Mouse (Mus musculus) kidney, postnatal 14 days (tissue): ENCODE results near the gene Coq3.

Experiments
- DNase-seq: peaks from one replicate; pipeline ENCODE4 v3.0.0; 2022; ENCODE audit warnings: mixed read lengths

Gene Coq3

DNA sequence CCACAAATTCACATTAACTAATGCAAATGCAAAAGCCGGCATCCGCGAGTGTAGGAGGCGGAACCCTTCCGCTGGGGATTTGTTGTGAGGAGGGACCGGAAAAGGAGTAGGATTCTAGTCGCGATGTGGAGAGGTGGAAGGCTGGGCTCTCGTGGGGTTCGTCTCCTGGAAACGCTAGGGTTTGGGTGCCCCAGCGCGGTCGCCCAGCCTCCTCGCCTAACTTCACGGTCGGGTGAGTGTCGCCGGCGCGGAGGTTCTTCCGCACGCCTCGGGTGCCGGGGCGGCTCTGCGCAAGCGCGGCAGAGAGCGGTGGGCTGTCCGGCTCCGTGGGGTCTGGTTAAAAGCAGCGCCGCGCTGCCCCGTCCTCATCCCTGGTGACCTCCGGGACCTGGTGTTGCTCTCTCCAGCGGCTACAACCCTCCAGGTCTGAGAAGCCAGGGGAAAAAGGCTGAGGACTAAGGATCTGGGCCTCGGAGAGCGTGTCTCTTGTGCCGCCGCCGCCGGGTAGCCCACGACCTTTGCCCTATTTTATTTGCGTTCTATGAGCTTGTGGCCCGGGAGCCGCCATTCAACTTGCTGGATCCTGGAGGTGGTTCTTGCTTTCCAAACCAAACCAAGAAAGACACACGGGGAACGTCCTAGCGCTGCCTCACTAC lies at the start of gene Coq3:
Coq3 (plus strand) TSS at position 109 of the 656 bp plus-strand sequence.
- DNase-seq, result peak; percentile 89

DNA sequence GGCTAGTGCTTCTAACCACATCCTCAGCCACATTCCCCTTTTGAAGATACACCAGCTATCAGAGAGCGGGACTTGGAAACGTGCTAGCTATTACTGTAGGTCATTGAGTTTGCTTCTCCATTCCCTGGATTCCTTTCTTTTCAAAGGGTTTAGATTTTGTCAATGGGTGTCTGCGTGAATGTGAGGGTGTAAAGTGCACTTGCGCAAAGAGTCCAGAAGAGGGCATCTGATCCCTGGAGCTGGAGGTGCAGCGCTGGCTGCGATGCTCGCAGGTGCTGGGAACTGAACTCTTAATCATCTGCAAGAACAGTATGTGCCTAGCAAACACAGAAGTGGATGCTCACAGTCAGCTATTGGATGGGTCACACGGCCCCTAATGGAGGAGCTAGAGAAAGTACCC lies 46.6 kb upstream of the Coq3 start:
- DNase-seq, result no peak

DNA sequence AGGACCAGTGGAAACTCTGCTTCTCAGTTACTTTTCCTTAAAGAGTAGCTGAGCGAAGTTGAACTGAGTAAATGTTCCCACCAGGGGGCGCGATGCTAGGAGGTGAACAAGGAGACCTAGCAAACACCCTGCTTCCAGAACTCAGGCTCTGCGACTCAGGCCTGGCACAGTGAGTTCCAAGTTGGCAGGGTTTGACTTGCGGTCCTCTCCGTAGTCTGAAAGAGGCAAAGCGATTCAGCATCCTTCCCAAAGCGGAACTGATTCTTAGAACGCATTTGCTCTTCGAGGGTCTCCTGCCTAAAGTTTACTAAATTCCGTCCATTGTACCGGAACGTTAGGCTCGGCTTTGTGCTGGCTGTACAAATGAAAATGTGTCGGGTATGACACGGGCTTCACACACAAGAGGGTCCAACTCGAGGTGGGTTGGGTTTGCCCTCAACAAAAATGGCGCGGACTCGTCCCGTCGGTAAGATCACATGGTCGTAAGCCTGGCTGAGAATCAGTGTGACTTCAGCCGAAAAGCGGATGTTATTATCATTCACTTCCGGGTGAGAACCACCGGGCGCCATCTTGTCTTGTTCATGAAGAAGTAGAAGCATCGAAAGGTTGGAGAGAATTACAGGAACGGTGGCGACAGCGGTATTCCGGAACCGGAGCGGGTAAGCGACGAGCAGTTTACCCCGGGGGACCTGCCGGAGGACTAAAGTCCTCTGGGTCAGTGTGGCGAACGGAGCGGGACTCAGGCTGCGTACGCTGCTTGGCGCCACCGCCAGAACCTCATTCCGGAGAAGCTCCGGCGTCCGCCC lies 31.8 kb upstream of the Coq3 start, which contains the start of gene Pnisr:
Pnisr (plus strand) TSS at position 103 of the 806 bp plus-strand sequence.
- DNase-seq, result peak; percentile 96

DNA sequence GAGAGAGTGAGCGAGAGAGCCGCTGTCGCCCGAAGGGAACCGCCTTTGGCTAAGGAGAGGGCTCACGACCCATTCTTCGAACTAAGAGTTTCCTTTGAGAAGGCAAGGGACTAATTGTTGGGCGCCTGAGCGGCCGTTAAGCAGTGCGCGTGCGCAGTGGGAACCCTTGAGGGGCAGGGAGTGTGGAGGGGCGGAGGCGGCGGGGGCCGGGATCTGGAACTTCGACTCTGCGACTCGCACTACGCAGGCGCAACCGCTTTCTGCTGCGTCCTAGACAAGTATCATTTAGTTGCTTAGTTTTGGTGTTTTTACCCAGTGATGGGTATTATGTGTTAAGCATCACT lies 31.2 kb upstream of the Coq3 start:
- DNase-seq, result peak; percentile 93

DNA sequence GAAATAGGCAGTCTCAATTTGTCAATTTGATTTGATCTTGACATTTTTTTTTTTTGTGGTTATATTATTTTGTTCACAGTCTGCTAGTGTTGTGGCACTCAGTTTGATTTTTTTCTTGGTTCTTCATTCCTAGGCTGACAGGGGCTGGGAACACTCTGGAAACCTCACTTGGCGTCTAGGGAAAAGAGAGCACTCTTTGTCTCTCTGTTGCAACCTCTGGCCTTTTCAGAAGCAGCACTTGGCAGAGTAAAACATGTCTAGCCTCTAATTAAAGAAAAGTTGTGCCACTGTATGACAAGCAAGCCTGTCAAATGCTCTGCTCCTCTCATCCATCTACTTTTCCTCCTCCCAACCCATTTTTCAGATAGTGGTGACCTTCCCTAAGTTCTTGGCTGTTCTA lies 22.0 kb upstream of the Coq3 start:
- no peak for DNase-seq

DNA sequence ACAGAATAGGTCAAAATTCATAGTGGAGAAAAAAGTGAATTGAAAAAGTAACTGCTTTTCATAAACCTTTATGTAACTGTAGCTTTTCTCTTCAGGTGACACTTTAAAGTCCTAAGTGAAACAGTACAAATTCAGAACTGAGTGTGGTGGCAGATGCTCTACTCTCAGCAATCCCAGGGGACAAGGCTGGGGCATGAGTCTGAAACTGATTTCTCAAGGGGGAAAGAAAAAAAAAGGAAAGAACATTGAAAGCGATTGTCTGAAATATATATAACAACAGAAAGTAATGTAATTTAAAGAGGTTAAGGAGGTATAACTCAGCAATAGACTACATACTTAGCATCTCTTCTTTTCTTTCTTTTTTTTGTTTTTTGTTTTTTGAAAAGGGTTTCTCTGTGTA lies 14.2 kb upstream of the Coq3 start:
- DNase-seq, result no peak

DNA sequence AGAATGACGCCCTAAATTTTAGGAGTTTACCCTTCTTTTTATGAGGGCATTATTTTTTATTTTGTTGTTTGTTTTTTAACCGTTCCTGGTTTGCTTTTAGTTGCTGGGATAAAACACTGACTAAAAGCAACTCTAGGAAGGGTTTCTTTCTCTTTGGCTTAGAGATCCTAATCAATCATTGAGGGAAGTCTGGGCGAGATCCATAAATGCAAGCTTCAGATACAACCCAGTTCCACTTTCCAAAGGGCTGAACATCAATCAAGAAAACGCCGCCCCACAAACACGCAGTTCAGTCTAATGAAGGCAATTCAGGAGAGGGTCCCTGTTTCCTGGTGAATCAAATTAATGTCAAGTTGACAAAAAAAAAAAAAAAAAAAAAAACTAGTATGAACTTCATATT lies 697 bp upstream of the Coq3 start:
- no peak for DNase-seq

DNA sequence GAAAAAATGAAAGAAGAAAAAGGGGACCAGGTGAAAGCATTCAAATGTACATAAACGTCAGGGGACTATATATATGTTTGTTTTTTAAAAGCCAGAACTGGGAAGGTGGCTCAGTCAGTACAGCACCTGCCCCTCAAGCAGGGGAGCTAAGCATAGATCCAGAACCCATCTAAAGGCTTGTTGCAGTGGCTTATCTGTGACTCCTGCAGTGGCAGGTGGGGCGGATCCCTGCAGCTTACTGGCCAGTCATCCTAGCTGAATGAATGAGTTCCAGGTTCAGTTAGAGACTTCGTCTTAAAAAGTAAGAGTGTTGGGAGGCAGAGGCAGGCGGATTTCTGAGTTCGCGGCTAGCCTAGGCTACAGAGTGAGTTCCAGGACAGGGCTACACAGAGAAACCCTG lies 3.3 kb downstream of the Coq3 start:
- DNase-seq, result no peak

DNA sequence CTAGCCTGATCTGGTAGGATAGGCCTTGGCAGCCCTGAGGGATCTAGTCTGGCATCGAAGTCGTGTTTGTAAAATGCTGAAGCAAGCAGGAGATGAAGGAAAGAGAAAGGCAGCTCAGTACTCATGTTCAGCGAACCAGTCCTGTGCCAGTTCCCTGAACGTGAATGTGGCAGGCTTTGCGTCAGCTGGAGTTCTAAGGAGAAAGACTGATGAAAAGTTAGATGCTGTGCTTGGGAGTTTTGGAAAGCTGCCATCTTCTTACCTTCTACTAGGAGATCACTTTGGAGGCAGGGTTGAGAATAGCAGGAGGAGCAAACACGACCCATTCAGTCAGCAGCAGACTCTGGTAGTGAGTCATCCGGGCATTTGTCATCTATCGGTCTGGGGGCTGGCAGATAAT lies 6.4 kb downstream of the Coq3 start:
- DNase-seq, result no peak

DNA sequence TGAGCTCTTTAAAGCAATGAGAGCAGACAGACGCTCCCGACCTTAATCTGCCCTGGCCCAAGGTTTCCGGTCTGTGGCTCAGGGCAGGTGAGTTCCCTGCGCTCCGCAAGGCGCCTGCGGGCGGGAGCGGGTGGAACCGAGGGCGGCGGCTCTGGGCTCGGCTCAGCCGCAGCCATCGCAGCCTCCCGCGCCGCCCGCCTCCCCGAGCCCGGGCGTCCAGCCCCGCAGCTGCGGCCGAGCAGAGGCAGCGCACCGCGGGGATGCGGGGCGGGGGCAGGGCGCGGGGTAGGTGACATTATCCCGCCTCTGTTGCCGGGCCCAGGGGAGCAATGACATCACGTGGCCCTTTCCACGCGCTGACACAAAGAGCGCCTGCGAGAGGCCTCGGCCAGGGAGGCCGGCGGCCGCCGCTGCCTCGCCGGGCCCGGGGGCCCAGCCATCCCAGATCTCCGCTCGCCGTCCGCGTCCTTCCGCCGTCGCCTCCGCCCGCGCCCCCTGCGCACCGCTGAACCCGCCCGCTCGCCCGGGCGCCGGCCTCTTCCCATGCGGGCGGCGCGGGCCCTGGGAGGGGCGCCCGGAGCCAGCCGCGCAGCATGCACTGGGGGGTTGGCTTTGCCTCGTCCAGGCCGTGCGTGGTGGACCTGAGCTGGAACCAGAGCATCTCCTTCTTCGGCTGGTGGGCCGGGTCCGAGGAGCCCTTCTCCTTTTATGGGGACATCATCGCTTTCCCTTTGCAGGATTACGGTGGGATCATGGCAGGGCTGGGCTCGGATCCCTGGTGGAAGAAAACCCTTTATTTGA lies 51.7 kb downstream of the Coq3 start, which contains the start of gene Faxc:
Faxc (plus strand) TSS at position 359 of the 801 bp plus-strand sequence.
- DNase-seq, result peak; percentile 41

DNA sequence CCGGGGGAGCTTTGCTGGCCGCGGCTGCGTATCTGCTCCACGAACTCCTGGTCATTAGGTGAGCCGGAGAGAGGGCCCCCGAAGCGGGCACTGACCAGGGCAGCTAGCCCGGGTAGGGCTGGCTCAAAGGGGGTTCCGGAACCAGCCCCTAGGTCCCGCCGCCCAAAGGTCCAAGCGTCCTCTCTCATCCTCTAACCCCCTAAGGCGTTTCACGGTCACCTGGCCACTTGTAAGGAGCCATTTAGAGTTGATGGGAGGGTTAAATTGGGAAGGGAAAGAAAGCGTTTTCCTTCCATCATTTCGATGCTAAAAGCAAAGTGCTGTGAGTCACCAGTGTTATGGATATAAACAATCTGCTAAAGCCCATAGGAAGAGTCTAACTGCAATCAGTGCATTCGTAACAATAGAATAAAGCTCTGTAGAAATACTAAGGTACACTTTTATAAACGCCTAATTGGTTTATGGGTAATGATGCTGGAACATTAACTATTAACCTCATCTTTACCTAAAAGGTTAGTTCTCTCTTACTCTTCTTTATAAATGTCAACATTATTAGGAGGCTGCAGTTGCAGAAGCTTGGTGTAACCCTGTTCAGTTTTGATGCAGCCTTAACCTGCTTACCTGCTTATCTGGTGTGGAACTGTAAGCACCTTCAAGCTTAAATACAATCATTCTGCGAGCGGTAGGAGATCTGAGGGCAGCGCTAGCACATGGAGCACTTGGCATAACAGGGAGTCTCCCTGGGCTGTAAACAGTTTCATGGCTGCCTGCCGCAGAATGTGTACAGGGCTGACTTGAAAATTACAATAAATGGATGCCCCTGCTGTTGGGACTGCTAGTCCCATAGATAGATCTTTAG lies 52.5 kb downstream of the Coq3 start:
- DNase-seq, result peak; percentile 4

DNA sequence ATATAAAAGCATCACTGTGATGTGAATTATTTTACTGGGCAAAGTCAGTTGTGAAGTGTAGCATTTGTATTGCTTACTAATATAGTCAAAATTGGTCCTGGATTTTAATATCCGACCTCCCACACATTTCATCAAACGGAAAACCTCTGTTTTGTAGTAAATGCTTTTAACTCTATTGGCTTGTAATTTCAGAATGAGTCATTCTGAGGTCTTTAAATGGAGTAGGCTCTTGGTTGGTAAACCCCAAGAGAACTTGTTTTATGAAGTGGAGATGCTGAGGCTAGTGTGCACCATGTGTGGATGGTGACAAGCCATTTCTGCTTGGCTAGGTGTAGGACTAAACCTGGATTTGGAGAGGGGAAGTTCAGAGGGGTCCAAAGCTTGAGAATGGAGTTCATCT lies 55.9 kb downstream of the Coq3 start:
- no peak for DNase-seq

DNA sequence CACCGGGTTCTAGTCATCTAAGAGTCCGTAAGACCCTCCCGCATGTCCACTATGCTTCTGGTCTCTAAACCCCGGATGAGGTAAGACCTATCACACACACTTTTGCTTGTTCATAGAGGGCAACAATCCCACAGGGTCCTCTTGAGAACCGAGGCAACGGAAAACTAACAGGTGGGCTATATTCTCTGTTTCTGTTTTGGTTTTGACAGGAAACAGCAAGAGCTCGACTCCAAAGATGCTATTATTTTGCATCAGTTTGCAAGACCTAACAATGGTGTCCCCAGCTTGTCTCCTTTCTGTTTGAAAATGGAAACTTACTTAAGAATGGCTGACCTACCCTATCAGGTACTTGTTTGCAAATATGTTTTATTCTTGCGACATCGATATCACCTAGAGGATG lies 57.0 kb downstream of the Coq3 start:
- DNase-seq, result no peak

DNA sequence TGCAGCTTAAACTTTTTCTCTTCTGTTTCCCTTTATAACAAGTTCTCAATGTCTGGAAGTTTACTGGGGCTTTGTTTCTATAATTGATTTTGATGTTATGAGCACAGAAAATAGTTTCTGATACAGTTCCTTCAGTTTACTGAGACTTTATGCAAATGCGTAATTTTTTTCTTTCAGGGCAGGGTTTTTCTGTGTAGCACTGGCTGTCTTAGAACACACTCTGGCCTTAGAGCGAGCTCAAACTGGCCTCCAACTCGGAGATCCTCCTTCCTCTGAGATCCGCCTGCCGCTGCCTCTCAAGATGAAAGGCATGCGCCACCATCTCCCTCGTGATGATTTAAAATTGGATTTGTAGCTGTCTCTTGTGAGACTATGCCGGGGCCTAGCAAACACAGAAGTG lies 58.4 kb downstream of the Coq3 start:
- DNase-seq, result no peak

DNA sequence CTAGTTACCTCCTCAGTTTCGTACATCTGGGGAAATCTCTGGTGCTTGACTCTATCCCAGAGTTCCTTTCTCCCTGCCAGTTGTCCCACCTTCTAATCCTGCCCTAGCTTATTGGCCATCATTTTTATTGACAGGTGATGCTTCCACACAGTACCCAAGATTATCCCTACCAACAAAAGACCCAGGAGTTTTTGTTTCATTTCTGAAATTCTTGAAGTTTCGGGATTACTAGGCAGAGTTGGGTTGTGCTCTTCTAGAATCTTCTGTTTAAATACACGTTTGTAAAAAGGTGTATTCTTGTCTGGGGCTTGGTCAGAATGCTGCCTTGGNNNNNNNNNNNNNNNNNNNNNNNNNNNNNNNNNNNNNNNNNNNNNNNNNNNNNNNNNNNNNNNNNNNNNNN lies 65.2 kb downstream of the Coq3 start:
- no peak for DNase-seq

DNA sequence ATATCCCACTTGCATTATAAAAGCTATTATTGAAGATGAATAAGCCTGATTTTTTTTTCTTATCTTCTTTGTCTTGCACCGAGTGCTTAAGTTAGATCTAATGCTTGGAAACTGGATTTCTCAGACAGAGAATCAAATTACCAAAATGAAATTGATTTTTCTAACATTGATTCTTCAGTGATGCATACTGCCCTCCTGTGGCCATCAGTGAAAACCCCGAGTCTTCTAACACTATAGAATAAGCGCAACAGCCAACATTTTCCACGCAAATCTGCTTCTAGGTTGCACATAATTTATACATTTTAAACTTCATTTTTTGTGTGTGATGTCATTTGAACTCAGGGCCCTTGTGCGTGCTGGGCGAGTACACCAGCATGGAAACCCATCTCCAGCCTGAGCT lies 72.0 kb downstream of the Coq3 start:
- peak; percentile 16 for DNase-seq

DNA sequence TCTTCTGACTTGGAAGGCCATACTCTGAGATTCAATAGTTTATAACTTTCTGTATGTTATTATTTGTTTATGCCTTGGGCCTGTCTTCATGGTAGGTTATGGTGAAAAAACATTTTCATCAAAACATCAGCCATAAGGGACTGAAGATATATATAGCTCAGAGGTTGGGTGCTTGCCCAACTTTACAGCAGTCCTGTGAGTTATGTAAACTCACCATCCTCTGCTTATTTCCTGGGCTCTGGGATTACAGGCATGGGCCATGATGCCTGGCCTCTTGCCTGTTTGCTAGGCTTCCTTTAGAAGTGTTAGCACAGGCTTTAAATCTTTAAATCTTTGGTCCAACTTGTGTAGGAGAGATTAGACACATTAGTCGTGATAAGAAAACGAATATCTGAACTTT lies 72.8 kb downstream of the Coq3 start:
- no peak for DNase-seq

DNA sequence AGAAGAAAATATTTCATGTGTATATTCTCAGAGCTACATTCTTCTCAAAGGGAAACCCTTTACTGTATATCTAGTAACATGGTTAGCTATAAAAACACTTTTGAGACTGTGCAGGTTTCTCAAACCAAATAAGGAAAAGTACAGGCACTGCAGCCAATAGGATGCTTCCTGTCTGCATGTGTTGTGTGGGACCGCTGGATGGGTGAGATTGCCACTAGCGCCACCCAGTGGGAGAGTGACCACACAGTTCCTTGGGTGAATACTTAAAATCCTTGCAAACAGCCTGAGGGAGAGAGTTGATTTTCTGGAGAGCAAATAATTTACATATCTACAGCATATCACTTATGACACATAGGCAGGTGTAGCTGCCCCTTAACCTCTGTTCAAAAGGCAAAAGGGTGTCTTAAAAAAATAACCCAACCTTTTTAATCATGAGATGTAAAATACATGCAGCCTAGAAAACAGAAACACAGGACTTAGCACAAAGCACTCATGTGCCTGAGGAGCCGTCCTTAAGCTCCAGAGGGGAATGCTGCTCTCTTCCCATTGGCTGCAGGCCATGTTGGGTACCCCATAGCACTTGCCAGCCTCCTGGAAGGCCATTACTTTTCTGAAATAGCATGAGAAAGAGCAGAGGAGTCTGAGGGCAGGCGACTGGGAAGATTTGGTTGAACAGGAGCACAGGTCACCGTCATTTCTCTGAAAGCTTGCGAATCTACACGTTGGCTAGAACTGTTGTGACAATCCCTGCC lies 78.3 kb downstream of the Coq3 start:
- peak; percentile 55 for DNase-seq
